Mouse (Mus musculus): ENCODE data around the gene Pp2d1.

DNA sequence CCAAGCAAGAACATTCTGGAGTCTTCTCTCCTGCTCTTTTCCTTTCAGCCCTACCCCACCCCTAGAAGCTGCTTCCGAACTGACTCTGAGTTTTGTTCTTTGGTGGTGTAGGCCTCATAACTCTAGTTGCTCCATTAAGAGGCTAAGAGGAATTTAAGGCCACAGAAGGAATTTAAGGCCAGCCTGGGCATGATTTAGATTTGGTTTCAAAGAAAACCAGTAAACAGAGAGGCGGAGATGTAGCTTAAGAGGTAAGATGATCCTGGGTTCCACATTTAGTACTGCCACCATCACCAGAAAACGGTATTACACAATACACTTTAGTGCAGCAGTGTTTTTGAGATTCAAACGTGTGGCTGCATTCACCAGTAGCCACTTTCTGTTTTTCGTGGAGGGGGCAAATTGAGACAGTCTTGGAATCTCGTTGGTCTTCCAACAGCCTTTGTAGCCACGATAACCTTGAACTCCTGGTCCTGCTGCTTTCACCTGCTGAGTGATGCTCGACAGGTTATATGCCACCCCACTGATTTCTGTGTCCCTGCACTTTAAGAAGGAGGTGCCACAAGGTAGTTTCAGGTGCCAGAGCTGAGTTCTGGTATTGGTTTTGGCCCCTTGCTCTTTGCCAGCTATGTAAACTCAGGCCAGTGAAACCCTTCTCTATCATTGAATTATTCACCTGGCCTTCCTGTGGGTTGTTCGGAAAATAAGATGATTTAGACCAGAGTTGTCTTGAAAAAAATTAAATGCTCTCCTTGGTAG lies 49.0 kb upstream of the Pp2d1 start:
- TF ChIP-seq CTCF (IDR thresholded peaks at IDR 0.05; ENCODE audit: extremely low read depth, insufficient read length, insufficient replicate concordance, low read depth, low read length), result no peak
- no peak for TF ChIP-seq POLR2A (IDR thresholded peaks at IDR 0.05; ENCODE audit: low read depth, low read length)

Measured in small intestine, adult 2 months (tissue).